Mouse (Mus musculus) limb, embryonic 11.5 days (tissue): ENCODE measurements around the gene 0610012G03Rik. TPM values are rescaled to one million over a fixed set of nuclear protein-coding genes. Genes with fewer than 3 reads are reported as not detected.
A peak's percentile ranks its signal among the peaks of the same experiment; 100 is the strongest.

ENCODE experiments used
- ATAC-seq: fragments of 200-750 bp; cut with Nextera tagmentation; 2 replicates; pipeline ENCODE4 v1.8.0; 2017; ENCODE audit warnings: low read depth; ENCODE audit not compliant: insufficient number of reproducible peaks, low FRiP score, low TSS enrichment
- DNase-seq: peaks from one replicate; pipeline ENCODE4 v3.0.0-alpha.2; 2015; ENCODE audit warnings: low spot score
- H3K27ac ChIP-seq: fragments of 300-500 bp; sonication (generic); replicated peaks from 2 replicates; pipeline ENCODE4 v1.5.1; 2014; ENCODE audit warnings: low read depth, mild to moderate bottlenecking, low read length
- H3K27me3 ChIP-seq: fragments of 300-500 bp; sonication (generic); 2 replicates; pipeline ENCODE4 v1.6.1; 2014; ENCODE audit warnings: mild to moderate bottlenecking, low read length, mixed read lengths; ENCODE audit not compliant: control insufficient read depth, insufficient read depth
- H3K36me3 ChIP-seq: fragments of 300-500 bp; sonication (generic); 2 replicates; pipeline ENCODE4 v1.6.1; 2014; ENCODE audit warnings: mild to moderate bottlenecking, low read length, moderate library complexity, mixed read lengths; ENCODE audit not compliant: control insufficient read depth, insufficient read depth
- H3K4me1 ChIP-seq: fragments of 300-500 bp; sonication (generic); 2 replicates; pipeline ENCODE4 v1.6.1; 2014; ENCODE audit warnings: low read length, mixed read lengths; ENCODE audit not compliant: control insufficient read depth, insufficient read depth
- H3K4me2 ChIP-seq: fragments of 300-500 bp; sonication (generic); 2 replicates; pipeline ENCODE4 v1.6.1; 2014; ENCODE audit warnings: low read depth, mild to moderate bottlenecking, moderate library complexity; ENCODE audit not compliant: severe bottlenecking
- H3K4me3 ChIP-seq: fragments of 300-500 bp; sonication (generic); 2 replicates; pipeline ENCODE4 v1.5.1; 2014; ENCODE audit warnings: low read depth, low read length
- H3K9ac ChIP-seq: fragments of 300-500 bp; sonication (generic); 2 replicates; pipeline ENCODE4 v1.6.1; 2014; ENCODE audit warnings: mild to moderate bottlenecking, low read length
- H3K9me3 ChIP-seq: fragments of 300-500 bp; sonication (generic); 2 replicates; pipeline ENCODE4 v1.6.1; 2016; ENCODE audit warnings: low read length; ENCODE audit not compliant: control insufficient read depth
- WGBS: fragments of 180-500 bp; shearing (Covaris S2); extraction: QIAGEN DNeasy Blood & Tissue Kit; methylation state at CpG from one replicate; pipeline ENCODE4 v1.1.7; 2014; 5-methylcytosine and 5-hydroxymethylcytosine counted together
- polyA plus RNA-seq: library from polyadenylated mRNA; unstranded; fragments of >200 nt; fragmentation: Nextera tagmentation; extraction: Ambion mirVana; gene quantifications from 2 replicates; pipeline ENCODE4 v1.2.1, GENCODE M21; 2014

Gene 0610012G03Rik
- polyA plus RNA-seq = 81.6 and 88.9 TPM in 2 replicates

GRCm38 (mm10) chr16:31948345-31948774 lies at the start of gene 0610012G03Rik, which contains the start of gene Ncbp2:
Gene 0610012G03Rik (minus strand): TSS chr16:31948494.
Gene Ncbp2 (plus strand): TSS chr16:31948513.
- Histone ChIP-seq H3K9me3 (no peaks in the 10 kb centered on the region), H3K36me3 (peaks cover 5% of the 10 kb centered on the region; the same call in 1 of the 2 replicates), H3K27me3 (no peaks in the 10 kb centered on the region), H3K4me1 (peaks cover 3% of the 10 kb centered on the region; the same call in 1 of the 2 replicates), H3K27ac (peak within 1 kb of the TSS; percentile 80), H3K4me3 (peak within 1 kb of the TSS; percentile 96), H3K9ac (peak within 1 kb of the TSS; percentile 89), H3K4me2 (peak within 1 kb of the TSS; percentile 89)
- peak; percentile 99 for DNase-seq
- peak; percentile 81 for ATAC-seq
- WGBS = under 1% methylated on average over 55 of the region's 55 CpGs

- DNase-seq (no peak), ATAC-seq (no peak)
- H3K27me3 ChIP-seq = no peaks in the 10 kb centered on the region
- H3K4me2 ChIP-seq = no peak overlapping the region
- no peak overlapping the region for H3K9ac ChIP-seq
- H3K36me3 ChIP-seq = no peaks in the 10 kb centered on the region
- WGBS = 90% methylated on average over 5 of the region's 5 CpGs
- no peak overlapping the region for H3K27ac ChIP-seq
- H3K9me3 ChIP-seq = no peaks in the 10 kb centered on the region
- no peak overlapping the region for H3K4me3 ChIP-seq
- 0 out of 2 replicates have a peak, but pooled peaks cover under 1% of the 10 kb centered on the region for H3K4me1 ChIP-seq
These were observed 48.1 kb upstream of the 0610012G03Rik start for GRCm38 (mm10) chr16:31996371-31996770.

- no peak for DNase-seq
- H3K4me1 ChIP-seq = no peaks in the 10 kb centered on the region
- no peak overlapping the region for H3K9ac ChIP-seq
- no peak overlapping the region for H3K27ac ChIP-seq
- no peak overlapping the region for H3K4me2 ChIP-seq
- H3K36me3 ChIP-seq = no peaks in the 10 kb centered on the region
- H3K9me3 ChIP-seq = no peaks in the 10 kb centered on the region
- no peak for ATAC-seq
- no peak overlapping the region for H3K4me3 ChIP-seq
- no peaks in the 10 kb centered on the region for H3K27me3 ChIP-seq
These were observed 45.7 kb upstream of the 0610012G03Rik start for GRCm38 (mm10) chr16:31993946-31994345.

- Histone ChIP-seq H3K9me3 (no peaks in the 10 kb centered on the region), H3K4me1 (no peaks in the 10 kb centered on the region), H3K9ac (no peak overlapping the region), H3K36me3 (no peaks in the 10 kb centered on the region), H3K27ac (no peak overlapping the region), H3K4me3 (no peak overlapping the region), H3K4me2 (no peak overlapping the region), H3K27me3 (no peaks in the 10 kb centered on the region)
- 95% methylated on average over 4 of the region's 4 CpGs for WGBS
- ATAC-seq = no peak
- no peak for DNase-seq
These were observed 44.9 kb upstream of the 0610012G03Rik start for GRCm38 (mm10) chr16:31993195-31993594.

- 53% methylated on average over 1 of the region's 1 CpGs for WGBS
- Histone ChIP-seq H3K9ac (no peak overlapping the region), H3K9me3 (no peaks in the 10 kb centered on the region), H3K27me3 (no peaks in the 10 kb centered on the region), H3K4me2 (no peak overlapping the region), H3K4me3 (no peak overlapping the region), H3K27ac (no peak overlapping the region), H3K36me3 (peaks cover 2% of the 10 kb centered on the region; the same call in 1 of the 2 replicates), H3K4me1 (no peaks in the 10 kb centered on the region)
- ATAC-seq = no peak
- DNase-seq = no peak
These were observed 43.7 kb upstream of the 0610012G03Rik start for GRCm38 (mm10) chr16:31992039-31992438.

GRCm38 (mm10) chr16:31980946-31981345 lies 32.7 kb upstream of the 0610012G03Rik start:
- no peak overlapping the region for H3K4me3 ChIP-seq
- peaks cover 9% of the 10 kb centered on the region; the same call in 1 of the 2 replicates for H3K36me3 ChIP-seq
- DNase-seq (no peak), ATAC-seq (no peak)
- H3K27ac ChIP-seq = no peak overlapping the region
- no peak overlapping the region for H3K9ac ChIP-seq
- H3K4me1 ChIP-seq = no peaks in the 10 kb centered on the region
- no peaks in the 10 kb centered on the region for H3K9me3 ChIP-seq
- 80% methylated on average over 5 of the region's 5 CpGs for WGBS
- no peak overlapping the region for H3K4me2 ChIP-seq
- no peaks in the 10 kb centered on the region for H3K27me3 ChIP-seq

- H3K27me3 ChIP-seq = no peaks in the 10 kb centered on the region
- no peak overlapping the region for H3K4me3 ChIP-seq
- no peaks in the 10 kb centered on the region for H3K4me1 ChIP-seq
- WGBS = 94% methylated on average over 3 of the region's 3 CpGs
- no peak overlapping the region for H3K27ac ChIP-seq
- H3K9ac ChIP-seq = no peak overlapping the region
- H3K9me3 ChIP-seq = no peaks in the 10 kb centered on the region
- DNase-seq (no peak), ATAC-seq (no peak)
- H3K36me3 ChIP-seq = peaks cover 9% of the 10 kb centered on the region; the same call in 1 of the 2 replicates
- H3K4me2 ChIP-seq = no peak overlapping the region
These were observed 31.2 kb upstream of the 0610012G03Rik start for GRCm38 (mm10) chr16:31979501-31979900.

- Histone ChIP-seq H3K36me3 (peaks cover 17% of the 10 kb centered on the region; the same call in 1 of the 2 replicates), H3K4me1 (no peaks in the 10 kb centered on the region), H3K4me3 (no peak overlapping the region), H3K27ac (no peak overlapping the region), H3K9ac (no peak overlapping the region), H3K4me2 (no peak overlapping the region), H3K27me3 (no peaks in the 10 kb centered on the region), H3K9me3 (no peaks in the 10 kb centered on the region)
- ATAC-seq (no peak), DNase-seq (no peak)
- WGBS = 88% methylated on average over 4 of the region's 4 CpGs
These were observed 27.0 kb upstream of the 0610012G03Rik start for GRCm38 (mm10) chr16:31975258-31975657.

GRCm38 (mm10) chr16:31963224-31963623 lies 14.9 kb upstream of the 0610012G03Rik start:
- Histone ChIP-seq H3K9ac (no peak overlapping the region), H3K4me1 (no peaks in the 10 kb centered on the region), H3K4me2 (no peak overlapping the region), H3K9me3 (no peaks in the 10 kb centered on the region), H3K4me3 (no peak overlapping the region), H3K36me3 (peaks cover 14% of the 10 kb centered on the region), H3K27me3 (no peaks in the 10 kb centered on the region), H3K27ac (no peak overlapping the region)
- WGBS = 80% methylated on average over 7 of the region's 7 CpGs
- ATAC-seq (no peak), DNase-seq (no peak)
